Mouse (Mus musculus): ENCODE data around the gene Atxn2.

- no peak for TF ChIP-seq CTCF (IDR thresholded peaks at IDR 0.05; ENCODE audit: borderline replicate concordance, insufficient read depth, low read length)
- TF ChIP-seq POLR2A (IDR thresholded peaks at IDR 0.05; ENCODE audit: low read depth, low read length): no peak
Measured at GRCm38 (mm10) chr5:121846322-121846721, 135.2 kb downstream of the Atxn2 start.

Data from embryonic fibroblast, embryonic 13.5 days (primary cell).